Mouse (Mus musculus) intestine, embryonic 16.5 days (tissue): ENCODE measurements around the gene Fgfrl1. TPM values are rescaled to one million over a fixed set of nuclear protein-coding genes. Genes with fewer than 3 reads are reported as not detected.
A peak's percentile ranks its signal among the peaks of the same experiment; 100 is the strongest.

Experiments
- ATAC-seq: fragments of 200-750 bp; cut with Nextera tagmentation; 2 replicates; pipeline ENCODE4 v1.8.0; 2017; ENCODE audit warnings: moderate TSS enrichment, moderate library complexity
- H3K27ac ChIP-seq: fragments of 300-500 bp; sonication (generic); 2 replicates; pipeline ENCODE4 v1.5.1; 2014; ENCODE audit warnings: mild to moderate bottlenecking, low read length
- H3K27me3 ChIP-seq: fragments of 300-500 bp; sonication (generic); replicated peaks from 2 replicates; pipeline ENCODE4 v1.6.1; 2014; ENCODE audit warnings: low read length, control low read depth, mixed read lengths; ENCODE audit not compliant: control insufficient read depth, insufficient read depth
- H3K36me3 ChIP-seq: fragments of 300-500 bp; sonication (generic); 2 replicates; pipeline ENCODE4 v1.6.1; 2014; ENCODE audit warnings: low read length, control low read depth; ENCODE audit not compliant: control insufficient read depth, insufficient read depth
- H3K4me1 ChIP-seq: fragments of 300-500 bp; sonication (generic); 2 replicates; pipeline ENCODE4 v1.6.1; 2014; ENCODE audit warnings: low read length, control low read depth, mixed read lengths; ENCODE audit not compliant: control insufficient read depth, insufficient read depth
- H3K4me2 ChIP-seq: fragments of 300-500 bp; sonication (generic); 2 replicates; pipeline ENCODE4 v1.6.1; 2014; ENCODE audit warnings: low read depth, low read length, control low read depth
- H3K4me3 ChIP-seq: fragments of 300-500 bp; sonication (generic); 2 replicates; pipeline ENCODE4 v1.5.1; 2014; ENCODE audit warnings: mild to moderate bottlenecking, low read length
- H3K9ac ChIP-seq: fragments of 300-500 bp; sonication (generic); 2 replicates; pipeline ENCODE4 v1.6.1; 2014; ENCODE audit warnings: low read depth, low read length
- H3K9me3 ChIP-seq: fragments of 300-500 bp; sonication (generic); 2 replicates; pipeline ENCODE4 v1.6.1; 2016; ENCODE audit warnings: low read length, control low read depth; ENCODE audit not compliant: control insufficient read depth
- WGBS: fragments of 180-500 bp; shearing (Covaris S2); extraction: QIAGEN DNeasy Blood & Tissue Kit; methylation state at CpG from one replicate; pipeline ENCODE4 v1.1.7; 2014; 5-methylcytosine and 5-hydroxymethylcytosine counted together
- polyA plus RNA-seq: library from polyadenylated mRNA; unstranded; fragments of >200 nt; fragmentation: Nextera tagmentation; extraction: Ambion mirVana; gene quantifications from 2 replicates; pipeline ENCODE4 v1.2.1, GENCODE M21; 2015

The Fgfrl1 gene
- polyA plus RNA-seq, 1 experiment from 2014 or later, result 8.5 TPM

DNA sequence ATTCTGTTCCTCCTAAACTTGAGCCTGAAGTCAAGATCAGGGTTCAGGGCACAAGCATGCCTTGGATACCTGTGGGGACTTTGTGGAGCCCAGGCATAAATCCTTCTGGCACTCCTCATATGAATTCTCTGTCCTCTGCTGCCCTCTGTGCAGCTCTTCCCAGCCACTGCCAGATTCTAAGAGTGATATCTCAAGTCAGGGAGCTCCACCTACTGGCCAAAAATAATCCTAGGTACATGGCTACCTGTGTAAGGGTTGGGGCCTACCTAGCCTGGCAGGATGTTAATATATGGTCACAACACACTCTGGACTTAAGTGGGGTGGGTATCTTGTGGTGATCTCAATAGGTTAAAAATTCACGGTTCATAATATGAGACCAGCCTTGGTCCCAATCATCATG, 40.4 kb upstream of the Fgfrl1 start:
- Histone ChIP-seq H3K27me3 (no peaks in the 10 kb centered on the region), H3K9ac (no peak overlapping the region), H3K9me3 (no peaks in the 10 kb centered on the region), H3K27ac (no peak overlapping the region), H3K4me1 (peaks cover 2% of the 10 kb centered on the region; the same call in 1 of the 2 replicates), H3K4me2 (no peak overlapping the region), H3K4me3 (no peak overlapping the region), H3K36me3 (peaks cover 26% of the 10 kb centered on the region)
- WGBS, result 67% methylated on average over 1 of the region's 1 CpGs
- ATAC-seq, result peak; percentile 75

DNA sequence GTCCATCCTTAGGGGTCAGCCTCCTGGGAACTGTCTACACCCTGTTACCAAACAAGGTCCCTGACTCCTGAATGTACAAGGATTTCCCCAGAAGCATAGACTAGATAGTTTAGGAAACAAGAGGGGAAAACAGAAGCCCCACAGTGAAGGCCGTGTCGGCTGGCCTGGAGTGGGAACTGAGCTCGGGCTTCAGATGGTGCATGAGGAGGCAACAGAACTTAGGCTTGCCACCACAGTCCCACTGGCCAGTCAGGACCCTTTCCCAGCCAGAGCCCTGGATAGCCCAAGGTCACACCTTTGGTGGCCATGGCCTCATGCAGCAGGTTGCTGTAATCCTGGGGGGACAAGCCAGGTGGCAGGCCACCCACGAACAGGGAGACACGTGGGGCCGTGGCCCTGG, 38.8 kb upstream of the Fgfrl1 start:
- no peak for ATAC-seq
- Histone ChIP-seq H3K4me3 (no peak overlapping the region), H3K4me1 (peaks cover 2% of the 10 kb centered on the region; the same call in 1 of the 2 replicates), H3K27ac (no peak overlapping the region), H3K27me3 (no peaks in the 10 kb centered on the region), H3K9me3 (no peaks in the 10 kb centered on the region), H3K9ac (no peak overlapping the region), H3K4me2 (no peak overlapping the region), H3K36me3 (peaks cover 26% of the 10 kb centered on the region)
- 86% methylated on average over 6 of the region's 6 CpGs for WGBS

DNA sequence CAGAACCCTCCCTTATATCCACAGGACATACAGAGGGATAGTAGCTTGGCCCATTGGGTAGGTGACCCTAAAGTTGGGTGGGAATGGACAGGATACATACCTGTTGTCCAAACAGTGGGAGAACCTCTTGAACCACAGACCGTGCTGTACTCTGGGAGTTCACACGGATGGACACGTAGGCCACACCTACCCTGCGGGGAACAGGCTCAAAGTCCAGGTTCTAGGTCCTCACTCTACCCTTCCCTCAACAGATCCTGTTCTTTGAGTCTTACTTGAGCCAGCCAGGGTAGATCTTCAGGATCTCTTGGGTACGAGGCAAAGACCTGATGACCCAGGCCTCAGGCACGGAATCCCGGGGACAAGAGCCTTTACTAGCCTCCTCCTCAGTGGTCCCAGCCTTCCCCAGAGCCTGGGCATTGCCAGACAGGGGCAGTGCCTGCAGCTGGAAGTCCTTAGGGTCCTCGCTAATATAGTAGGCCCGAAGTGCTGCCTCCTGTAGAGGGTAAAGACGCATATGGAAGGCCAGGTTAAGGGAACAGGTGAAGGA, 37.7 kb upstream of the Fgfrl1 start:
- Histone ChIP-seq H3K9me3 (no peaks in the 10 kb centered on the region), H3K9ac (no peak overlapping the region), H3K4me2 (no peak overlapping the region), H3K27ac (no peak overlapping the region), H3K36me3 (peaks cover 19% of the 10 kb centered on the region), H3K4me3 (no peak overlapping the region), H3K4me1 (peaks cover 9% of the 10 kb centered on the region), H3K27me3 (no peaks in the 10 kb centered on the region)
- WGBS, result 88% methylated on average over 10 of the region's 10 CpGs
- ATAC-seq, result peak; percentile 52

DNA sequence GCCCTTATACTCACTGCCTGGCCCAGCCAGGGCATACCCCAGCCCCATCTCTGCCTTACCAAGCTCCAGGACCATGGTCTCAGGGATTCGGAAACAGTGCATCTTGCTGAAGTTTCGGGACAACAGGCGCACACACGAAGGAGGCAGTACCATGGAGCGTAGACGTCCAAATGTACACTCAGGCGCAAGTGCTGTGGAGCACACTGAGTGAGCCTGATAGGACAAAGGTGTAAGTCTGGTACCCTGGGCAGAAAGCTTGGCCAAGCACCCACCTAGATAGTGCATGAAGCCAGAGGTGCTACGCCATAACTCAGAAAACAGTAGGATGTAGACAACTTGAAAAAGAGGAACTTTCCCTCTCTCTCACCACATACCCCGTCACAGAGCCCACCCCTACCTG, 36.8 kb upstream of the Fgfrl1 start:
- H3K9ac ChIP-seq, result no peak overlapping the region
- H3K4me1 ChIP-seq, result peaks cover 15% of the 10 kb centered on the region
- H3K27ac ChIP-seq, result no peak overlapping the region
- no peak overlapping the region for H3K4me2 ChIP-seq
- no peaks in the 10 kb centered on the region for H3K27me3 ChIP-seq
- 94% methylated on average over 9 of the region's 9 CpGs for WGBS
- no peak overlapping the region for H3K4me3 ChIP-seq
- no peaks in the 10 kb centered on the region for H3K9me3 ChIP-seq
- peaks cover 19% of the 10 kb centered on the region; the same call in 1 of the 2 replicates for H3K36me3 ChIP-seq
- no peak for ATAC-seq

DNA sequence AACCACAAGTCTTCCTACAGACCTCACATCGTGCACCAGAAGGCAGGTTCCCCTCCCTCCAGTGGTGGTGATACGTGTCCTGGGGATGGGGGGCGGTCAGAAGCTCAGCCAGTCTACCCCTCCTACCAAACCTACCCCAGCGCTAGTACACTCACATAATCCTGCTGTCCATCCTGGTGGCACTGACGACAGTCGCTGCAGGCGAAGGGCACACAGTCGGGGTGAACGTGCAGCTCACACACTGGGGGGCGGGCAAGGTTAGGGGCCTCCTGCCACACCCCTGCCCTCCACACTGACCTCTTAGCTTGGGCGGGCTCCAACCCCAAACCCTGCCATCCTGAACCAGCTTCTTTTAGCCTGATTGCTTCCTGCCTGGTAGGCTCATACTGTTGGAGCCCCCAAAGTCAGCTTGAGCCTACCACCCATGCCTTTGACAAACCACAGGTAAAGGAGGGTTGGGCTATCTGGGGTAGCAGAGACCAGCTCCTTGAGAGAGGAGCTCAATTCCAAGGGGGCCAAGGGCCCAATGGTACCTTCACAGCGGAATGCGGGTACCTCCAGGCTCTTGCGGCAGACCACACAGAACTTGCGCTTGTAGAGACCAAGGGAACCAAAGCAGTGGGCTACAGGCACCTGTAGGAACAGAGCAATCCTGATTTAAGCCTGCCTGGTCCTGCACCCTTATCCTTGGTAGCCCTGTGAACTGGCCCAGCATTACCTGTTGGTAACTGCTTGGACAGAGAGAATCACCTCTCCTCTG, 36.1 kb upstream of the Fgfrl1 start:
- Histone ChIP-seq H3K9ac (no peak overlapping the region), H3K4me3 (no peak overlapping the region), H3K27ac (no peak overlapping the region), H3K27me3 (no peaks in the 10 kb centered on the region), H3K4me2 (no peak overlapping the region), H3K36me3 (peaks cover 15% of the 10 kb centered on the region; the same call in 1 of the 2 replicates), H3K9me3 (no peaks in the 10 kb centered on the region), H3K4me1 (peaks cover 15% of the 10 kb centered on the region)
- 93% methylated on average over 15 of the region's 15 CpGs for WGBS
- no peak for ATAC-seq

DNA sequence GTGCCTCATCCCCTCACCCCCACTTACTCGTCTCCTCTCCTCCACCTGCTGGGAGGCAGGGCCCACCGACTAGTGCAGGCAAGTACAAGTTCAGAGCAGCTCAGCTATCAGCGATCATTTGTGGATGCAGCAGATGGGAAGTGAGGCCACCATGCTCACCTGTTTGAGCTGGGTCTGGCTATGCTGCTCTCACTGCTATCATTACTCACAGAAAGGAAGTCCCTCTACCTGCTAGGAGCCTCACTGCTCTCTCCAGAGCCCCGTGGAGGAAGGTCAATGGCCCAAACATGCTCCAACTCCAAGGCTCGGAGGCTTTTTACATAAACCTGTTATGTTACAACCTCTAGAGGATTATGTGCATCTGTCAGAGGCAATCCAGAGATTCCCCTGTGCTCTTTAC, 34.8 kb upstream of the Fgfrl1 start:
- 74% methylated on average over 5 of the region's 5 CpGs for WGBS
- ATAC-seq, result no peak
- no peak overlapping the region for H3K9ac ChIP-seq
- H3K4me3 ChIP-seq, result no peak overlapping the region
- H3K4me2 ChIP-seq, result no peak overlapping the region
- peaks cover 15% of the 10 kb centered on the region for H3K4me1 ChIP-seq
- H3K36me3 ChIP-seq, result peaks cover 15% of the 10 kb centered on the region; the same call in 1 of the 2 replicates
- no peak overlapping the region for H3K27ac ChIP-seq
- no peaks in the 10 kb centered on the region for H3K27me3 ChIP-seq
- H3K9me3 ChIP-seq, result no peaks in the 10 kb centered on the region

DNA sequence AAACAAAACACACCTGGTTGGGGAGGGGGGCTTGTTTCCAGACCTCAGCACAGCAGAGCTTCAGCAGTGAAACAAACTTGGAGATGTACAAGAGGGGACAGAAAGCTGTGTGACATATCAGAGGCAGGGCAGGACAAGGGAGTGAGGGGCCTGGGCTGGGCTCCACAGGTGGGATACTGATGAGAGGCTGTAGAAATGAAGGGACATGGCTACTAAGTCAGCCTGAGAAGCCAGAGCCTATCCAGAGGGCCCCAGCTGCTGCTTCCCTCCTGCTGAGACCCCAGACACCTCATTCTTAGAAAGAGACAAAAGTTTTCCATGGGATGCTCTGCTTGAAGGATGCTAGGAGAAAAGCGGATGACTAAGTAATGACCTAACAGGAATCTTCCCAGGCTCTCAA, 33.6 kb upstream of the Fgfrl1 start:
- no peak overlapping the region for H3K27ac ChIP-seq
- H3K4me2 ChIP-seq, result no peak overlapping the region
- no peaks in the 10 kb centered on the region for H3K9me3 ChIP-seq
- WGBS, result 83% methylated on average over 1 of the region's 1 CpGs
- H3K4me3 ChIP-seq, result no peak overlapping the region
- no peak overlapping the region for H3K9ac ChIP-seq
- H3K27me3 ChIP-seq, result no peaks in the 10 kb centered on the region
- no peak for ATAC-seq
- peaks cover 15% of the 10 kb centered on the region for H3K4me1 ChIP-seq
- H3K36me3 ChIP-seq, result peaks cover 13% of the 10 kb centered on the region; the same call in 1 of the 2 replicates

DNA sequence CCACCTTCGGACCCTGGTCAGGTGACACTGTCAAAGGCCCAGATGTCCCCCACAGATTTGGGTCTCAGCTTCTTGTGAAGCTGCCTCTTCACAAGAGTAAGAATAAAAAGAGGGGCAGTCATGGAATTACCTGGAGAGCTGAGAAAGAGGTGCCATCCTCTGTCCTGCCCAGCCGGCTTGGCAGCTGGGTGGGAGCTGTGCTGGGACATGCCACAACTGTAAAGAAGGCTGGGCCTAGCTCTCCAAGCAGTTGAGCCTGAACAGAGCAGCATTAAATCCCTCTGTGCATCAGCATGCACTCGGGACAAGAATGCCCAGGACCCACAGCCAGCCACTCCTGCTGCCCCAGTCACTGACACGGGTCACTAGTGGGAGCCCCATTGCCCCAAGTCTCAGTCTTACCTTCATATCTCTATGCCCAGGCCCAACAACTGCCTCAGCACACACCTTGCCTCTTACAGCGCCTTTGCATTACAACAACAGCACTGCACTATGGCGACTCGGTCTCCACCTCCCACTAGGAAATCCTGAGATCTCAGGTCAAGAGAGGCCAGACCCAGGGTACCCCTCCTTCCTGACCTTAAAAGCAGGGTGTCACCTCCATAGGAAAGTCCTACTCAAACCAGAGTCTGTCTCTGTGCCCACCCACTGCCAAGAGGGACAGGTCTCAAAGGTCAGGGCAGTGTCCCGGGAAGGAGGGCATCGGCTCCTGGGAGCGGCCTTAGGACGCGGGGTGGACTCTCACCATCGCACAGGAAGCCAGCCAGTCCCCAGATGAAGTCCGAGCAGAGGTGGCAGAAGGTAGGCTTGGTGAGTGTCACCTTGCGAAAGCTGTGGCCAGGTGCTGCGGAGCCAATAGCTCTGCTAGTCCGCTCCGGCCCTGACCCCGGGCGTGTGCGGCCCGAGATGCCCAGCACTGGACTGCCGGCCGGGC, 32.2 kb upstream of the Fgfrl1 start, which contains the start of gene Idua:
Gene Idua (plus strand): TSS at position 634 of the 934 bp plus-strand sequence.
- H3K27me3 ChIP-seq, result no peaks in the 10 kb centered on the region
- H3K4me3 ChIP-seq, result peak within 1 kb of the TSS; percentile 92
- peak within 1 kb of the TSS; percentile 86 for H3K4me2 ChIP-seq
- H3K36me3 ChIP-seq, result peaks cover 7% of the 10 kb centered on the region; the same call in 1 of the 2 replicates
- H3K27ac ChIP-seq, result peak within 1 kb of the TSS; percentile 44
- peaks cover 12% of the 10 kb centered on the region for H3K4me1 ChIP-seq
- peak within 1 kb of the TSS; percentile 96 for H3K9ac ChIP-seq
- no peaks in the 10 kb centered on the region for H3K9me3 ChIP-seq
- WGBS, result 9% methylated on average over 24 of the region's 24 CpGs
- peak; percentile 71 for ATAC-seq
